Mouse (Mus musculus) stomach, postnatal 0 days (tissue): ENCODE data around the gene Kctd18.

ENCODE experiments used
- CTCF ChIP-seq: IDR thresholded peaks from 2 replicates; pipeline ENCODE4 v1.5.1; 2016; ENCODE audit warnings: antibody characterized with exemption, low read depth, mild to moderate bottlenecking, moderate library complexity
- EP300 ChIP-seq: optimal IDR thresholded peaks from 2 replicates; pipeline ENCODE3; 2016; ENCODE audit warnings: antibody characterized with exemption

GRCm38 (mm10) chr1:57941734-57942133 is 77.0 kb downstream of the Kctd18 start:
- no peak for TF ChIP-seq EP300
- no peak for TF ChIP-seq CTCF
